ENCODE assay signal across 8 mouse cellular contexts in genomic region chr13:76055391-76056232, GRCm38 (mm10). TPM values are rescaled to one million over a fixed set of nuclear protein-coding genes. Genes with fewer than 3 reads are reported as not detected.
A peak's percentile ranks its signal among the peaks of the same experiment; 100 is the strongest.
DNase-seq lines count a peak whose midpoint lies in the region; ATAC-seq and TF ChIP-seq lines count a peak whose summit lies in the region.

No protein-coding gene starts in this region.

- peak; percentile 10; the same call in 1 of the 2 replicates for TF ChIP-seq POLR2A in bone marrow, adult 2 months (IDR thresholded peaks at IDR 0.05; ENCODE audit: borderline replicate concordance, control insufficient read depth, low read depth, low read length)

- H3K4me2 ChIP-seq in embryonic facial prominence, embryonic 14.5 days (ENCODE audit: low read depth, low read length): peak overlapping the region; percentile 90
- peak overlapping the region; percentile 100 for H3K4me2 ChIP-seq in liver, embryonic 15.5 days
- H3K4me2 ChIP-seq in neural tube, embryonic 12.5 days (replicated peaks): peak overlapping the region; percentile 99

- H3K27ac ChIP-seq in bone marrow, adult 2 months (ENCODE audit: control insufficient read depth, insufficient read depth, low read depth, low read length, poor library complexity): no peak overlapping the region; the same call in 1 of the 2 replicates
- H3K27ac ChIP-seq in embryonic facial prominence, embryonic 14.5 days (replicated peaks; ENCODE audit: low read depth, low read length): no peak overlapping the region
- H3K27ac ChIP-seq in liver, embryonic 15.5 days (replicated peaks): peak overlapping the region; percentile 78
- H3K27ac ChIP-seq in neural tube, embryonic 12.5 days: no peak overlapping the region

- peak overlapping the region; percentile 68 for H3K4me3 ChIP-seq in bone marrow, adult 2 months (replicated peaks; ENCODE audit: control insufficient read depth, low read depth, low read length)
- H3K4me3 ChIP-seq in embryonic facial prominence, embryonic 14.5 days (ENCODE audit: low read depth, low read length): peak overlapping the region; percentile 48
- peak overlapping the region; percentile 68 for H3K4me3 ChIP-seq in liver, embryonic 15.5 days (replicated peaks)
- H3K4me3 ChIP-seq in neural tube, embryonic 12.5 days: peak overlapping the region; percentile 50

- no peaks in the 10 kb centered on the region for H3K36me3 ChIP-seq in embryonic facial prominence, embryonic 14.5 days (ENCODE audit: control insufficient read depth, insufficient read depth, low read length)
- H3K36me3 ChIP-seq in liver, embryonic 15.5 days (replicated peaks): no peaks in the 10 kb centered on the region
- H3K36me3 ChIP-seq in neural tube, embryonic 12.5 days: no peaks in the 10 kb centered on the region

- H3K9me3 ChIP-seq in embryonic facial prominence, embryonic 14.5 days (ENCODE audit: control insufficient read depth, low read length): no peaks in the 10 kb centered on the region
- no peaks in the 10 kb centered on the region for H3K9me3 ChIP-seq in liver, embryonic 15.5 days (replicated peaks)
- no peaks in the 10 kb centered on the region for H3K9me3 ChIP-seq in neural tube, embryonic 12.5 days

- H3K27me3 ChIP-seq in embryonic facial prominence, embryonic 14.5 days (replicated peaks; ENCODE audit: control insufficient read depth, insufficient read depth, low read length): peaks cover 50% of the 10 kb centered on the region
- H3K27me3 ChIP-seq in liver, embryonic 15.5 days: peaks cover 37% of the 10 kb centered on the region
- H3K27me3 ChIP-seq in neural tube, embryonic 12.5 days (replicated peaks): peaks cover 43% of the 10 kb centered on the region

- H3K9ac ChIP-seq in embryonic facial prominence, embryonic 14.5 days (ENCODE audit: low read depth, low read length): peak overlapping the region; percentile 53; the same call in 1 of the 2 replicates
- H3K9ac ChIP-seq in liver, embryonic 15.5 days: peak overlapping the region; percentile 66
- peak overlapping the region; percentile 56 for H3K9ac ChIP-seq in neural tube, embryonic 12.5 days

- no peak for TF ChIP-seq CTCF in bone marrow, adult 2 months (IDR thresholded peaks at IDR 0.05; ENCODE audit: control insufficient read depth, insufficient read depth, low read length)

- under 1% methylated on average over 59 of the region's 59 CpGs for WGBS in bone marrow, adult 2 months
- WGBS in embryonic facial prominence, embryonic 14.5 days: 1% methylated on average over 41 of the region's 59 CpGs
- 2% methylated on average over 59 of the region's 59 CpGs for WGBS in liver, embryonic 15.5 days (ENCODE audit: insufficient replicate concordance)
- under 1% methylated on average over 59 of the region's 59 CpGs for WGBS in neural tube, embryonic 12.5 days

- no peaks in the 10 kb centered on the region; the same call in 1 of the 2 replicates for H3K4me1 ChIP-seq in bone marrow, adult 2 months (ENCODE audit: control insufficient read depth, insufficient read depth, low read length)
- peaks cover 11% of the 10 kb centered on the region; the same call in 1 of the 2 replicates for H3K4me1 ChIP-seq in embryonic facial prominence, embryonic 14.5 days (ENCODE audit: control insufficient read depth, insufficient read depth, low read length)
- H3K4me1 ChIP-seq in liver, embryonic 15.5 days (replicated peaks): peaks cover 34% of the 10 kb centered on the region
- H3K4me1 ChIP-seq in neural tube, embryonic 12.5 days: peaks cover 17% of the 10 kb centered on the region

- peak; percentile 5 for DNase-seq in 3134 (ENCODE audit: extremely low read depth, insufficient read length, low spot score)
- peak; percentile 17 for DNase-seq in embryonic facial prominence, embryonic 14.5 days (ENCODE audit: low spot score)
- peak; percentile 9 to 10 for DNase-seq in heart, postnatal 10 days
- DNase-seq in kidney, postnatal 36 days: peak; percentile 19 to 45
- peak; percentile 9 for DNase-seq in thymus, postnatal 14 days

- peak; percentile 39 for ATAC-seq in embryonic facial prominence, embryonic 14.5 days (ENCODE audit: low read depth)
- peak; percentile 90 for ATAC-seq in liver, embryonic 15.5 days (ENCODE audit: insufficient read depth)
- ATAC-seq in neural tube, embryonic 12.5 days (ENCODE audit: low FRiP score, low read depth): peak; percentile 55

- intact Hi-C loops in heart, postnatal 10 days (cut with DNase I): no loop called here

RNA-seq across cellular contexts. Expression of gene Gpr150, which starts 1.2 kb away (rescaled TPM):
- polyA plus RNA-seq in bone marrow, adult 2 months (2011; ENCODE audit: insufficient read depth, insufficient read length, low replicate concordance, missing spikeins): not detected in 2 replicates
- 0.31 and 0.46 TPM in 2 replicates for polyA plus RNA-seq in embryonic facial prominence, embryonic 14.5 days (2014; fragmentation: Nextera tagmentation; extraction: Ambion mirVana)
- total RNA-seq in heart, postnatal 10 days (2021): not detected
- polyA plus RNA-seq in liver, embryonic 15.5 days (2015; fragmentation: Nextera tagmentation; extraction: Ambion mirVana): 2.7 and 3.2 TPM in 2 replicates
- polyA plus RNA-seq in neural tube, embryonic 12.5 days (2016; fragmentation: Nextera tagmentation; extraction: Ambion mirVana): 0.80 and 0.91 TPM in 2 replicates

RNA-seq across cellular contexts. Expression of gene Rfesd, which starts 37.1 kb away (rescaled TPM):
- 43.4 and 55.3 TPM in 2 replicates for polyA plus RNA-seq in bone marrow, adult 2 months (2011; ENCODE audit: insufficient read depth, insufficient read length, low replicate concordance, missing spikeins)
- 16.6 and 19.3 TPM in 2 replicates for polyA plus RNA-seq in embryonic facial prominence, embryonic 14.5 days (2014; fragmentation: Nextera tagmentation; extraction: Ambion mirVana)
- total RNA-seq in heart, postnatal 10 days (2021): 10 to 100 TPM in 1 of 2 experiments, 1 to 10 TPM in 1; 9.5 to 10.3 TPM
- polyA plus RNA-seq in liver, embryonic 15.5 days (2015; fragmentation: Nextera tagmentation; extraction: Ambion mirVana): 128 and 144 TPM in 2 replicates
- 16.4 and 20.1 TPM in 2 replicates for polyA plus RNA-seq in neural tube, embryonic 12.5 days (2016; fragmentation: Nextera tagmentation; extraction: Ambion mirVana)

RNA-seq across cellular contexts. Expression of gene Arsk, which starts 42.8 kb away (rescaled TPM):
- polyA plus RNA-seq in bone marrow, adult 2 months (2011; ENCODE audit: insufficient read depth, insufficient read length, low replicate concordance, missing spikeins): 0.82 and 2.4 TPM in 2 replicates
- 10.5 and 11.4 TPM in 2 replicates for polyA plus RNA-seq in embryonic facial prominence, embryonic 14.5 days (2014; fragmentation: Nextera tagmentation; extraction: Ambion mirVana)
- total RNA-seq in heart, postnatal 10 days (2021): 1 to 10 TPM; 3.9 to 4.3 TPM
- polyA plus RNA-seq in liver, embryonic 15.5 days (2015; fragmentation: Nextera tagmentation; extraction: Ambion mirVana): 2.2 and 2.8 TPM in 2 replicates
- 4.2 and 5.0 TPM in 2 replicates for polyA plus RNA-seq in neural tube, embryonic 12.5 days (2016; fragmentation: Nextera tagmentation; extraction: Ambion mirVana)

RNA-seq across cellular contexts. Expression of gene Ttc37, which starts 42.9 kb away (rescaled TPM):
- polyA plus RNA-seq in bone marrow, adult 2 months (2011; ENCODE audit: insufficient read depth, insufficient read length, low replicate concordance, missing spikeins): 3.3 and 10.3 TPM in 2 replicates
- polyA plus RNA-seq in embryonic facial prominence, embryonic 14.5 days (2014; fragmentation: Nextera tagmentation; extraction: Ambion mirVana): 19.6 and 20.9 TPM in 2 replicates
- 10 to 100 TPM; 14.9 to 15.4 TPM for total RNA-seq in heart, postnatal 10 days (2021)
- polyA plus RNA-seq in liver, embryonic 15.5 days (2015; fragmentation: Nextera tagmentation; extraction: Ambion mirVana): 4.4 and 4.6 TPM in 2 replicates
- polyA plus RNA-seq in neural tube, embryonic 12.5 days (2016; fragmentation: Nextera tagmentation; extraction: Ambion mirVana): 13.1 and 13.8 TPM in 2 replicates

Comparison
In these comparisons a context has a peak if more than half of its experiments do, and no peak if none do; other contexts are left out.
1. ATAC-seq: peak in every context shown above with its lines; median percentile 90 in liver, embryonic 15.5 days; 55 in neural tube, embryonic 12.5 days; 39 in embryonic facial prominence, embryonic 14.5 days.